Mouse (Mus musculus) forebrain, embryonic 10.5 days (tissue): Measurements from ENCODE around the gene Medag. TPM values are rescaled to one million over a fixed set of nuclear protein-coding genes. Genes with fewer than 3 reads are reported as not detected.

Experiments
- DNase-seq: peaks from one replicate; pipeline ENCODE4 v3.0.0-alpha.2; 2017; ENCODE audit warnings: low spot score; ENCODE audit errors: extremely low spot score
- H3K27ac ChIP-seq: fragments of 300-500 bp; sonication (generic); 2 replicates; pipeline ENCODE4 v1.5.1; 2016; ENCODE audit warnings: mild to moderate bottlenecking
- H3K27me3 ChIP-seq: fragments of 300-500 bp; sonication (generic); 2 replicates; pipeline ENCODE4 v1.6.1; 2016; ENCODE audit warnings: mild to moderate bottlenecking; ENCODE audit not compliant: poor library complexity, severe bottlenecking
- H3K36me3 ChIP-seq: fragments of 300-500 bp; sonication (generic); replicated peaks from 2 replicates; pipeline ENCODE4 v1.6.1; 2016; ENCODE audit warnings: mild to moderate bottlenecking, moderate library complexity
- H3K4me1 ChIP-seq: fragments of 300-500 bp; sonication (generic); 2 replicates; pipeline ENCODE4 v1.6.1; 2016
- H3K4me3 ChIP-seq: fragments of 300-500 bp; sonication (generic); 2 replicates; pipeline ENCODE4 v1.5.1; 2016; ENCODE audit warnings: mild to moderate bottlenecking, moderate library complexity
- H3K9me3 ChIP-seq: fragments of 300-500 bp; sonication (generic); 2 replicates; pipeline ENCODE4 v1.6.1; 2016; ENCODE audit warnings: mild to moderate bottlenecking, moderate library complexity
- WGBS: fragments of 180-500 bp; shearing (Covaris S2); methylation state at CpG from one replicate; pipeline ENCODE4 v1.1.7; 2016; 5-methylcytosine and 5-hydroxymethylcytosine counted together
- polyA plus RNA-seq: library from polyadenylated mRNA; unstranded; fragments of >200 nt; fragmentation: Nextera tagmentation; extraction: Ambion mirVana; gene quantifications from 2 replicates; pipeline ENCODE4 v1.2.1, GENCODE M21; 2016

Gene Medag
- polyA plus RNA-seq, 1 experiment from 2014 or later, result 0.60 TPM

- H3K9me3 ChIP-seq, result peaks cover 8% of the 10 kb centered on the region
- 94% methylated on average over 9 of the region's 9 CpGs for whole genome bisulfite sequencing
- DNase-seq, result no peak
- H3K4me1 ChIP-seq, result no peaks in the 10 kb centered on the region
- no peak overlapping the region for H3K4me3 ChIP-seq
- 0 out of 2 replicates have a peak overlapping the region, but pooled peaks have one; percentile 4 for H3K27ac ChIP-seq
- H3K36me3 ChIP-seq, result no peaks in the 10 kb centered on the region
- H3K27me3 ChIP-seq, result no peaks in the 10 kb centered on the region
Measured at GRCm38 (mm10) chr5:149474142-149474541, 62.6 kb downstream of the Medag start.

- no peak for DNase-seq
Measured at GRCm38 (mm10) chr5:149474701-149475468, 63.3 kb downstream of the Medag start.

More at GRCm38 (mm10) chr5:149474701-149475468, 63.3 kb downstream of the Medag start:
- H3K4me1 ChIP-seq, result no peaks in the 10 kb centered on the region
- no peak overlapping the region for H3K4me3 ChIP-seq
- H3K27ac ChIP-seq, result 0 out of 2 replicates have a peak overlapping the region, but pooled peaks have one; percentile 4
- H3K27me3 ChIP-seq, result no peaks in the 10 kb centered on the region
- H3K9me3 ChIP-seq, result peaks cover 8% of the 10 kb centered on the region
- WGBS, result 92% methylated on average over 16 of the region's 16 CpGs
- no peaks in the 10 kb centered on the region for H3K36me3 ChIP-seq

Other genes with a start within 250 kb of the Medag start
- 73.3 and 76.2 TPM in 2 replicates for gene Uspl1, start 227.4 kb upstream of the Medag start, polyA plus RNA-seq
- 1,643 and 1,661 TPM in 2 replicates for gene Hmgb1, start 227.3 kb upstream of the Medag start, polyA plus RNA-seq
- gene Alox5ap, start 147.0 kb upstream of the Medag start, polyA plus RNA-seq, result 2.6 and 3.9 TPM in 2 replicates
- gene Tex26, start 27.9 kb downstream of the Medag start, polyA plus RNA-seq, result 1.5 and 2.2 TPM in 2 replicates
- not detected in 2 replicates for gene Wdr95, start 116.9 kb downstream of the Medag start, polyA plus RNA-seq
- 126 and 138 TPM in 2 replicates for gene Hsph1, start 224.6 kb downstream of the Medag start, polyA plus RNA-seq